Mouse (Mus musculus): ENCODE results near the gene Prss48. TPM values are rescaled to one million over a fixed set of nuclear protein-coding genes. Genes with fewer than 3 reads are reported as not detected.

Prss48 gene
- not detected in 2 replicates for polyA plus RNA-seq (2012; rRNA removed)

DNA sequence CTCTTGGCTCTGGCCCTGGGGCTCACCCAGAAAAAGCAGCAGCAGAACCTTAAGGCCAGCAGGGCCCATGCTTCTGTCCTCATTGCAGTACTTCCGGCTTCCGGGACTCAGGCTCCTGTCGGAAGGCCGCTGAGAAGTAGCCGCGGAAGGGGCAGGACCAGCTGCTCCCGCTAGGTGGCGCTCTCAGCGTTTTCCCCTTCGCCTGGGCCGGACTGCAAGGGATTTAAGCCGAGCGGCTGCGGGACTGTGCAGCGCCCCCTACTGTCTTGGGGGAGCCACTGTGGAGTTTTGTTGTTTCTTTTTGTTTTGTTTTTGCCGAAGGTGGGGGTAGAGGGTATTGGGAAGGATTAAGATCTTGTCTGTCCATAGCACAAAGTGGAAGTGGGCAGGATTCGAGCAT, at the start of gene Prss48:
Prss48 (minus strand) TSS at position 69 of the 400 bp plus-strand sequence.
- no peaks in the 10 kb centered on the region for H3K4me1 ChIP-seq (ENCODE audit: control insufficient read depth, insufficient read depth, low read length)
- no peak within 1 kb of the TSS for H3K27ac ChIP-seq (ENCODE audit: insufficient read depth, low read length)
- H3K4me3 ChIP-seq (ENCODE audit: insufficient read depth, low read length): no peak within 1 kb of the TSS
- no peak for TF ChIP-seq CTCF (IDR thresholded peaks at IDR 0.05; ENCODE audit: extremely low read depth, insufficient read depth, low read length)
- TF ChIP-seq POLR2A (IDR thresholded peaks at IDR 0.05; ENCODE audit: extremely low read depth, insufficient read depth, low read length): no peak

- H3K27ac ChIP-seq (ENCODE audit: insufficient read depth, low read length): no peak overlapping the region
- TF ChIP-seq POLR2A (IDR thresholded peaks at IDR 0.05; ENCODE audit: extremely low read depth, insufficient read depth, low read length): no peak
- TF ChIP-seq CTCF (IDR thresholded peaks at IDR 0.05; ENCODE audit: extremely low read depth, insufficient read depth, low read length): no peak
- H3K4me3 ChIP-seq (ENCODE audit: insufficient read depth, low read length): no peak overlapping the region
- H3K4me1 ChIP-seq (ENCODE audit: control insufficient read depth, insufficient read depth, low read length): no peaks in the 10 kb centered on the region
These were observed 46.8 kb upstream of the Prss48 start for GRCm38 (mm10) chr3:86049041-86049440.

DNA sequence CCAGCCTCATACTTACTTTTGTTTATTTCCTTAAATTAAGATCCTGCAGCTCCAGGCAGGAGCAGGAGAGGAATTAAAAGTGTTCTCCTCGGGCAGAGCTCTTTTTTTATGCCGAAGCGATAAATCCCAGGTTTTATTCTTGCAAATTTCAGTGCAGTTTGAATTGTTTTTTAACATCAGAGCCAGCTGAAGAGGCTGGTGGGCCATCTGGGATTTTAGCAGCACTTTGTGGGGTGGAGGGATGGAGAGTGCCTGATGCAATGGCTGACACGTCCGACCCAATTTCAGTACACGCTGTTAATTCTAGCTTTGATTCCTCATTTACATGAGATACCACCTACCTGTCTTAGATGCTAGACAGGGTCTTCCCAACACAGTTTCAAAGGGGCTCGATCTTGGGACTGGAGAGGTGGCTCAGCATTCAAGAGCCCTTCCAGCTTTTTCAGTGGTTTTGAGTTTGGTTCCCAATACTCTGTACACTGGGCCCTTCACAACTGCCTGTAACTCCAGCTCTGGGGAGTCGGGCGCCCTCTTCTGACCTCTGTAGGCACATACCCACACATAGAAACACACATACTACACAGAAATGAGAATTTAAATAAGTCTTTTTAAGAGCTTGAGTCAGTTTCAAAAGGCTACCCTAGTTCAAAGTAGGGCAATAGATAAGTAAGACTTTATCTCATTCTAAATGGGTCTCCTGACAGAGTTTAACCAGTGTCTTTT, 45.6 kb upstream of the Prss48 start:
- Histone ChIP-seq H3K27ac (ENCODE audit: insufficient read depth, low read length) (no peak overlapping the region), H3K4me3 (ENCODE audit: insufficient read depth, low read length) (no peak overlapping the region), H3K4me1 (ENCODE audit: control insufficient read depth, insufficient read depth, low read length) (no peaks in the 10 kb centered on the region)
- TF ChIP-seq CTCF (IDR thresholded peaks at IDR 0.05; ENCODE audit: extremely low read depth, insufficient read depth, low read length) (no peak), POLR2A (IDR thresholded peaks at IDR 0.05; ENCODE audit: extremely low read depth, insufficient read depth, low read length) (no peak)

GRCm38 (mm10) chr3:86040286-86041201, 38.3 kb upstream of the Prss48 start:
- TF ChIP-seq POLR2A (IDR thresholded peaks at IDR 0.05; ENCODE audit: extremely low read depth, insufficient read depth, low read length) (no peak), CTCF (IDR thresholded peaks at IDR 0.05; ENCODE audit: extremely low read depth, insufficient read depth, low read length) (no peak)
- H3K4me1 ChIP-seq (ENCODE audit: control insufficient read depth, insufficient read depth, low read length): peaks cover 4% of the 10 kb centered on the region
- H3K27ac ChIP-seq (ENCODE audit: insufficient read depth, low read length): no peak overlapping the region

GRCm38 (mm10) chr3:86038648-86039047, 36.4 kb upstream of the Prss48 start:
- Histone ChIP-seq H3K4me3 (ENCODE audit: insufficient read depth, low read length) (no peak overlapping the region), H3K4me1 (ENCODE audit: control insufficient read depth, insufficient read depth, low read length) (peaks cover 4% of the 10 kb centered on the region), H3K27ac (ENCODE audit: insufficient read depth, low read length) (no peak overlapping the region)
- TF ChIP-seq POLR2A (IDR thresholded peaks at IDR 0.05; ENCODE audit: extremely low read depth, insufficient read depth, low read length) (no peak), CTCF (IDR thresholded peaks at IDR 0.05; ENCODE audit: extremely low read depth, insufficient read depth, low read length) (no peak)

More at GRCm38 (mm10) chr3:86040286-86041201, 38.3 kb upstream of the Prss48 start:
- no peak overlapping the region for H3K4me3 ChIP-seq (ENCODE audit: insufficient read depth, low read length)

- H3K4me3 ChIP-seq (ENCODE audit: insufficient read depth, low read length): no peak overlapping the region
- peaks cover 4% of the 10 kb centered on the region for H3K4me1 ChIP-seq (ENCODE audit: control insufficient read depth, insufficient read depth, low read length)
- no peak overlapping the region for H3K27ac ChIP-seq (ENCODE audit: insufficient read depth, low read length)
- TF ChIP-seq CTCF (IDR thresholded peaks at IDR 0.05; ENCODE audit: extremely low read depth, insufficient read depth, low read length) (no peak), POLR2A (IDR thresholded peaks at IDR 0.05; ENCODE audit: extremely low read depth, insufficient read depth, low read length) (no peak)
These were observed 35.7 kb upstream of the Prss48 start for GRCm38 (mm10) chr3:86037926-86038484.

DNA sequence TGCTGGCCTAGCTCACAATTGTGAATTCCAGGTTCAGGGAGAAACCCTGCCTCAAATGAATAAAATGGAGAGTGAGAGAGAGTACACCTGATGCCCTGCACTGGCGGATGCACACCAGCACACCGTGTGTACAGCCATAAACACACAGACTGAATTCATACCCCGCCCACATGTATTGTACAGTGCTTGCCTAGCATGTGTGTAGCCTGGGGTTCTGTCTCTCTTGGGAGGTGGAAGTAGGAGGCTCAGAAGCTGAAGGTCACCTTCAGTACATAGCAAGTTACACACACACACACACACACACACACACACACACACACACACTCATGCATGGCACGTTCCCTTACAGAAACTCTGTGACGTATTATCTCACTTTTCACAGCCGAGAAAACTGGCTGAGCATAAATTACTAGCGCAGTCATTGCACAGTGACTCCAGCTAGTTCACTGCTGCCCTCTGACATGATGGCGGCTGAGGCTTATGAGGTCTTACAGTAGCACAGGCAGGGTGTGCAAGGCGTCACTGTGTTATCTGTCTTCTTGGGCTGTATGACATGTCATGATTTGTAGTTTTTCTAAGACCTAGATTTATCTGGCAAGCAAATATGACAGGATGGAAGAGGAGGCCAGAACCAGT, 31.3 kb upstream of the Prss48 start:
- TF ChIP-seq POLR2A (IDR thresholded peaks at IDR 0.05; ENCODE audit: extremely low read depth, insufficient read depth, low read length) (no peak), CTCF (IDR thresholded peaks at IDR 0.05; ENCODE audit: extremely low read depth, insufficient read depth, low read length) (no peak)
- no peak overlapping the region for H3K4me3 ChIP-seq (ENCODE audit: insufficient read depth, low read length)
- peaks cover 1% of the 10 kb centered on the region for H3K4me1 ChIP-seq (ENCODE audit: control insufficient read depth, insufficient read depth, low read length)
- no peak overlapping the region for H3K27ac ChIP-seq (ENCODE audit: insufficient read depth, low read length)

GRCm38 (mm10) chr3:86030566-86030965, 28.3 kb upstream of the Prss48 start:
- Histone ChIP-seq H3K4me3 (ENCODE audit: insufficient read depth, low read length) (no peak overlapping the region), H3K27ac (ENCODE audit: insufficient read depth, low read length) (no peak overlapping the region), H3K4me1 (ENCODE audit: control insufficient read depth, insufficient read depth, low read length) (no peaks in the 10 kb centered on the region)
- TF ChIP-seq CTCF (IDR thresholded peaks at IDR 0.05; ENCODE audit: extremely low read depth, insufficient read depth, low read length) (no peak), POLR2A (IDR thresholded peaks at IDR 0.05; ENCODE audit: extremely low read depth, insufficient read depth, low read length) (no peak)
